Comparison of ENCODE assay signal across 11 mouse cellular contexts in the genomic region with DNA sequence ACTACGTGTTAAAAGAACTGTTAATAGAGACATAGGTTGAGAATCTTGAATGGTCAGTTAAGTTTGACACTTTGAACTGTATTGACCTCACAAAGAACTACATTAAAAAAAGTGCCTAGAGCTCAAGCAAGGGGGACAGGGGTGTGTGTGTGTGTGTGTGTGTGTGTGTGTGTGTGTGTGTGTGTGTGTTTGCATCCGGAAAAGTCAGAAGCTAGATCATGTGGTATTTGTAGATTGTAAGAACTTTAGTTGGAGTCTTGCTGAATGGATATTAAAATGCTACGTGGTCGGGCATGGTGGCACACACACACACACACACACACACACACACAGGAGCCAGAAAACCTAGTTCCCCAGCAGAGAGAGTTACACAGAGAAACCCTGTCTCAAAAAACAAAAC. TPM values are rescaled to one million over a fixed set of nuclear protein-coding genes. Genes with fewer than 3 reads are reported as not detected.
A peak's percentile ranks its signal among the peaks of the same experiment; 100 is the strongest.
DNase-seq lines count a peak whose midpoint lies in the region; ATAC-seq and TF ChIP-seq lines count a peak whose summit lies in the region.
"Had no signal": no experiment of that assay in that cellular context is flagged by ENCODE, and none has a peak within 500 bp of the region (broad histone marks: within the 10 kb centered on the region; RNA-seq: fewer than 3 reads in every experiment).

No protein-coding gene starts in this region.

- TF ChIP-seq POLR2A in kidney, adult 2 months (IDR thresholded peaks at IDR 0.05; ENCODE audit: low read depth, low read length): no peak
- TF ChIP-seq POLR2A in CH12.LX (IDR thresholded peaks at IDR 0.05; ENCODE audit: low read depth, low read length): no peak
- TF ChIP-seq POLR2A in bone marrow macrophage, adult 2 months (IDR thresholded peaks at IDR 0.05; ENCODE audit: borderline replicate concordance, low read depth, low read length): no peak

- ATAC-seq in kidney, postnatal 0 days (replicated peaks; ENCODE audit: low FRiP score, low read depth): no peak
- no peak for ATAC-seq in liver, postnatal 0 days
- no peak for ATAC-seq in cerebellum, adult (ENCODE audit: insufficient number of reproducible peaks, low FRiP score, low TSS enrichment)
- ATAC-seq: forebrain, embryonic 16.5 days; inflammation-experienced regulatory T-cells, adult 6 months had no signal

- H3K4me3 ChIP-seq in kidney, postnatal 0 days (replicated peaks; ENCODE audit: low read depth, low read length): no peak overlapping the region
- no peak overlapping the region for H3K4me3 ChIP-seq in kidney, adult 2 months (ENCODE audit: insufficient read depth, low read depth, low read length)
- no peak overlapping the region for H3K4me3 ChIP-seq in CH12.LX (replicated peaks in 1 of 3; ENCODE audit: low read depth in 2 of 3, low read length in 2 of 3, poor library complexity in 1 of 3)
- H3K4me3 ChIP-seq in bone marrow macrophage, adult 2 months (ENCODE audit: insufficient read depth, low read length): no peak overlapping the region
- no peak overlapping the region; the same call in 1 of the 2 replicates for H3K4me3 ChIP-seq in liver, postnatal 0 days (ENCODE audit: low read depth, low read length)

- in situ Hi-C loops in CH12.LX (cut with MboI; ENCODE audit: low pct_ligation_motif_present, low pct_unique_long_range_greater_than_20kb, low sequenced_read_pairs): loop anchor here (25.0 kb wide), 1 partner anchor 1255 kb away; the partner anchor contains the start of gene Ipcef1

- peak overlapping the region; percentile 80; the same call in 1 of the 2 replicates for H3K27ac ChIP-seq in kidney, postnatal 0 days
- no peak overlapping the region for H3K27ac ChIP-seq in kidney, adult 2 months (ENCODE audit: insufficient read depth, low read depth, low read length)
- H3K27ac ChIP-seq in CH12.LX (ENCODE audit: insufficient read depth, low read depth): no peak overlapping the region
- H3K27ac ChIP-seq in bone marrow macrophage, adult 2 months (ENCODE audit: insufficient read depth, low read depth, low read length): peak overlapping the region; percentile 91
- H3K27ac ChIP-seq in liver, postnatal 0 days (ENCODE audit: low read depth): peak overlapping the region; percentile 71; the same call in 1 of the 2 replicates

- no peak overlapping the region for H3K9ac ChIP-seq in kidney, postnatal 0 days (ENCODE audit: low read depth, low read length)
- H3K9ac ChIP-seq in CH12.LX (ENCODE audit: insufficient read depth, low read depth): peak overlapping the region; percentile 23; the same call in 1 of the 2 replicates
- H3K9ac ChIP-seq in liver, postnatal 0 days (replicated peaks): no peak overlapping the region

- peaks cover 31% of the 10 kb centered on the region for H3K79me2 ChIP-seq in CH12.LX (replicated peaks; ENCODE audit: control insufficient read depth, extremely low read depth, insufficient read depth, poor library complexity, severe bottlenecking)

- no peaks in the 10 kb centered on the region for H3K9me3 ChIP-seq in kidney, postnatal 0 days (replicated peaks; ENCODE audit: low read length)
- no peaks in the 10 kb centered on the region for H3K9me3 ChIP-seq in CH12.LX (replicated peaks; ENCODE audit: low read length)
- no peaks in the 10 kb centered on the region for H3K9me3 ChIP-seq in liver, postnatal 0 days (ENCODE audit: low read length)

- no peak for TF ChIP-seq EP300 in CH12.LX (IDR thresholded peaks at IDR 0.05; ENCODE audit: low read length)
- no peak for TF ChIP-seq EP300 in liver, postnatal 0 days (IDR thresholded peaks at IDR 0.05; ENCODE audit: low read depth)

- no peak overlapping the region for H3K4me2 ChIP-seq in kidney, postnatal 0 days (ENCODE audit: low read length)
- peak overlapping the region; percentile 88; the same call in 1 of the 2 replicates for H3K4me2 ChIP-seq in CH12.LX (ENCODE audit: insufficient read depth, low read depth, poor library complexity, severe bottlenecking)
- H3K4me2 ChIP-seq in liver, postnatal 0 days (ENCODE audit: low read depth, low read length): peak overlapping the region; percentile 97

- peaks cover 13% of the 10 kb centered on the region; the same call in 1 of the 2 replicates for H3K36me3 ChIP-seq in kidney, postnatal 0 days (ENCODE audit: insufficient read depth, low read length)
- H3K36me3 ChIP-seq in kidney, adult 2 months (ENCODE audit: control insufficient read depth, insufficient read depth, low read length): no peaks in the 10 kb centered on the region; the same call in 1 of the 2 replicates
- peaks cover 10 to 21% of the 10 kb centered on the region in 2 experiments for H3K36me3 ChIP-seq in CH12.LX (replicated peaks in 1 of 2; ENCODE audit: control insufficient read depth in 1 of 2, insufficient read depth in 1 of 2, low read length in 1 of 2)
- peaks cover 17% of the 10 kb centered on the region for H3K36me3 ChIP-seq in liver, postnatal 0 days (replicated peaks; ENCODE audit: insufficient read depth, low read length)

- no peak for TF ChIP-seq CTCF in kidney, postnatal 0 days (IDR thresholded peaks at IDR 0.05; ENCODE audit: low read depth)
- no peak for TF ChIP-seq CTCF in kidney, adult 2 months (conservative IDR thresholded peaks at IDR 0.05; ENCODE audit: insufficient read depth, insufficient read length, low read depth, low read length)
- TF ChIP-seq CTCF in CH12.LX (conservative IDR thresholded peaks at IDR 0.05 in 1 of 2, IDR thresholded peaks at IDR 0.05 in 1 of 2; ENCODE audit: low read depth in 2 of 2, low read length in 2 of 2): no peak
- no peak for TF ChIP-seq CTCF in bone marrow macrophage, adult 2 months (IDR thresholded peaks at IDR 0.05; ENCODE audit: low read depth, low read length)
- TF ChIP-seq CTCF in liver, postnatal 0 days (IDR thresholded peaks at IDR 0.05; ENCODE audit: low read depth): no peak

- H3K27me3 ChIP-seq in kidney, postnatal 0 days (ENCODE audit: insufficient read depth, low read length): no peaks in the 10 kb centered on the region
- H3K27me3 ChIP-seq in kidney, adult 2 months (replicated peaks; ENCODE audit: control insufficient read depth, insufficient read depth, low read length): no peaks in the 10 kb centered on the region
- no peaks in the 10 kb centered on the region for H3K27me3 ChIP-seq in CH12.LX (replicated peaks)
- H3K27me3 ChIP-seq in liver, postnatal 0 days (ENCODE audit: insufficient read depth, low read length): no peaks in the 10 kb centered on the region

- dilution Hi-C loops in CH12.LX (cut with MboI; ENCODE audit: extremely low pct_ligation_motif_present, extremely low pct_unique_long_range_greater_than_20kb, low sequenced_read_pairs): no loop called here

- WGBS in kidney, postnatal 0 days: 65% methylated on average over 4 of the region's 4 CpGs
- WGBS in kidney, adult 2 months: 39% methylated on average over 4 of the region's 4 CpGs
- WGBS in liver, postnatal 0 days (ENCODE audit: insufficient replicate concordance): 23% methylated on average over 4 of the region's 4 CpGs

- no peak for TF ChIP-seq RAD21 in CH12.LX (IDR thresholded peaks at IDR 0.05; ENCODE audit: low read depth, low read length)

- DNase-seq in kidney, postnatal 0 days (ENCODE audit: low spot score): no peak
- no peak for DNase-seq in kidney, adult 2 months
- no peak for DNase-seq in CH12.LX (ENCODE audit: extremely low read depth)
- no peak for DNase-seq in liver, postnatal 0 days
- no peak for DNase-seq in right cerebral cortex, postnatal 4 days
- DNase-seq: adrenal gland, postnatal 14 days; gastrocnemius, postnatal 25 days had no signal

- peaks cover 13% of the 10 kb centered on the region; the same call in 1 of the 2 replicates for H3K4me1 ChIP-seq in kidney, postnatal 0 days (replicated peaks; ENCODE audit: insufficient read depth, low read length)
- H3K4me1 ChIP-seq in kidney, adult 2 months (ENCODE audit: control insufficient read depth, insufficient read depth, low read length): no peaks in the 10 kb centered on the region
- H3K4me1 ChIP-seq in CH12.LX (ENCODE audit: control insufficient read depth in 1 of 2, insufficient read depth in 2 of 2): peaks cover 0 to 23% of the 10 kb centered on the region in 2 experiments; a peak in 2 of 4 replicates
- peaks cover 17% of the 10 kb centered on the region for H3K4me1 ChIP-seq in bone marrow macrophage, adult 2 months (ENCODE audit: control insufficient read depth, insufficient read depth, low read length)
- H3K4me1 ChIP-seq in liver, postnatal 0 days (ENCODE audit: insufficient read depth): peaks cover 30% of the 10 kb centered on the region

TF ChIP-seq in CH12.LX, 34 proteins besides CTCF, POLR2A, EP300 and RAD21 (continues in another document):
- TF ChIP-seq PAX5 (IDR thresholded peaks at IDR 0.05; ENCODE audit: low read length) (no peak), TBP (conservative IDR thresholded peaks at IDR 0.05; ENCODE audit: low read depth, low read length) (no peak), NELFE (IDR thresholded peaks at IDR 0.05; ENCODE audit: low read depth, low read length) (no peak), BHLHE40 (IDR thresholded peaks at IDR 0.05; ENCODE audit: low read depth, low read length) (no peak), ELF1 (IDR thresholded peaks at IDR 0.05; ENCODE audit: low read depth, low read length) (no peak), ETS1 (conservative IDR thresholded peaks at IDR 0.05; ENCODE audit: low read depth, low read length) (no peak), ZC3H11A (IDR thresholded peaks at IDR 0.05; ENCODE audit: low read depth, low read length) (no peak), ZKSCAN1 (IDR thresholded peaks at IDR 0.05; ENCODE audit: borderline replicate concordance, low read depth, low read length) (no peak), TCF12 (IDR thresholded peaks at IDR 0.05; ENCODE audit: low read depth, low read length) (no peak), JUN (IDR thresholded peaks at IDR 0.05; ENCODE audit: insufficient read depth, low read depth, low read length) (no peak), UBTF (IDR thresholded peaks at IDR 0.05; ENCODE audit: low read depth, low read length) (no peak)

RNA-seq across cellular contexts. Expression of gene Fbxo5, which starts 1.6 kb away (rescaled TPM):
- 29.3 and 38.3 TPM in 2 replicates for polyA plus RNA-seq in kidney, postnatal 0 days (2015; fragmentation: Nextera tagmentation; extraction: Ambion mirVana)
- 0.64 and 1.1 TPM in 2 replicates for polyA plus RNA-seq in kidney, adult 2 months (2012; rRNA removed)
- total RNA-seq in CH12.LX (2012; rRNA removed): 34.8 and 45.4 TPM in 2 replicates
- total RNA-seq in CH12.LX (2014; rRNA removed): 66.9 and 68.2 TPM in 2 replicates
- 45.5 and 46.4 TPM in 2 replicates for polyA plus RNA-seq in CH12.LX (2012; ENCODE audit: insufficient read length, low read depth)
- polyA plus RNA-seq in bone marrow macrophage, adult 2 months (2012; ENCODE audit: insufficient read depth, insufficient read length, missing spikeins): 23.1 and 26.2 TPM in 2 replicates
- 41.1 and 42.8 TPM in 2 replicates for polyA plus RNA-seq in liver, postnatal 0 days (2015; fragmentation: Nextera tagmentation; extraction: Ambion mirVana)

RNA-seq across cellular contexts. Expression of gene Mtrf1l, which starts 16.7 kb away (rescaled TPM):
- 13.1 and 13.3 TPM in 2 replicates for polyA plus RNA-seq in kidney, postnatal 0 days (2015; fragmentation: Nextera tagmentation; extraction: Ambion mirVana)
- polyA plus RNA-seq in kidney, adult 2 months (2012; rRNA removed): 1.7 and 2.4 TPM in 2 replicates
- total RNA-seq in CH12.LX (2012; rRNA removed) (5.6 and 8.4 TPM in 2 replicates), CH12.LX (2014; rRNA removed) (12.4 and 12.9 TPM in 2 replicates)
- 8.8 and 9.5 TPM in 2 replicates for polyA plus RNA-seq in CH12.LX (2012; ENCODE audit: insufficient read length, low read depth)
- 14.4 and 16.4 TPM in 2 replicates for polyA plus RNA-seq in bone marrow macrophage, adult 2 months (2012; ENCODE audit: insufficient read depth, insufficient read length, missing spikeins)
- 6.3 and 6.7 TPM in 2 replicates for polyA plus RNA-seq in liver, postnatal 0 days (2015; fragmentation: Nextera tagmentation; extraction: Ambion mirVana)

Comparison
In these comparisons a context has a peak if more than half of its experiments do, and no peak if none do; other contexts are left out.
1. H3K27ac ChIP-seq: peak in kidney, postnatal 0 days (single experiment), bone marrow macrophage, adult 2 months (single experiment) and liver, postnatal 0 days (single experiment); none in kidney, adult 2 months (single experiment) and CH12.LX (single experiment).
2. RNA of gene Fbxo5, which starts 1.6 kb away (polyA plus RNA-seq): 45.5 to 46.4 TPM in CH12.LX, 41.1 to 42.8 TPM in liver, postnatal 0 days, 29.3 to 38.3 TPM in kidney, postnatal 0 days and 23.1 to 26.2 TPM in bone marrow macrophage, adult 2 months; 0.64 to 1.1 TPM in kidney, adult 2 months; every median in the first group is over 10 times any median in the second.